Mouse (Mus musculus): Measurements from ENCODE around the gene Gm10135. TPM values are rescaled to one million over a fixed set of nuclear protein-coding genes. Genes with fewer than 3 reads are reported as not detected.

The Gm10135 gene
- polyA plus RNA-seq, 1 experiment from 2014 or later = not detected

- ATAC-seq = peak; percentile 38; the same call in 1 of the 2 replicates
- H3K9me3 ChIP-seq (replicated peaks; ENCODE audit: control insufficient read depth, low read length) = no peaks in the 10 kb centered on the region
- H3K27me3 ChIP-seq (replicated peaks; ENCODE audit: control insufficient read depth, insufficient read depth, low read length) = no peaks in the 10 kb centered on the region
- WGBS = 61% methylated on average over 4 of the region's 4 CpGs
- H3K4me1 ChIP-seq (ENCODE audit: control insufficient read depth, insufficient read depth, low read length) = peaks cover 16% of the 10 kb centered on the region
- no peak overlapping the region for H3K9ac ChIP-seq (ENCODE audit: low read length)
- H3K36me3 ChIP-seq (ENCODE audit: control insufficient read depth, insufficient read depth, low read length) = no peaks in the 10 kb centered on the region
- H3K4me3 ChIP-seq (ENCODE audit: low read depth, low read length) = no peak overlapping the region
- H3K27ac ChIP-seq (ENCODE audit: low read depth, low read length) = no peak overlapping the region
- no peak overlapping the region for H3K4me2 ChIP-seq (ENCODE audit: low read length)
- DNase-seq (ENCODE audit: low spot score) = peak; percentile 70
These were observed 54.1 kb downstream of the Gm10135 start for GRCm38 (mm10) chr5:72920416-72920815.

GRCm38 (mm10) chr5:72916851-72917250 lies 57.7 kb downstream of the Gm10135 start:
- ATAC-seq = no peak
- Histone ChIP-seq H3K4me1 (ENCODE audit: control insufficient read depth, insufficient read depth, low read length) (peaks cover 21% of the 10 kb centered on the region), H3K9me3 (replicated peaks; ENCODE audit: control insufficient read depth, low read length) (no peaks in the 10 kb centered on the region), H3K4me3 (ENCODE audit: low read depth, low read length) (peak overlapping the region; percentile 93; the same call in 1 of the 2 replicates), H3K27me3 (replicated peaks; ENCODE audit: control insufficient read depth, insufficient read depth, low read length) (no peaks in the 10 kb centered on the region), H3K36me3 (ENCODE audit: control insufficient read depth, insufficient read depth, low read length) (no peaks in the 10 kb centered on the region), H3K9ac (ENCODE audit: low read length) (no peak overlapping the region; the same call in 1 of the 2 replicates), H3K27ac (ENCODE audit: low read depth, low read length) (no peak overlapping the region), H3K4me2 (ENCODE audit: low read length) (peak overlapping the region; percentile 64)
- WGBS = 69% methylated on average over 1 of the region's 1 CpGs
- no peak for DNase-seq (ENCODE audit: low spot score)

- no peak for ATAC-seq
- peaks cover 21% of the 10 kb centered on the region for H3K4me1 ChIP-seq (ENCODE audit: control insufficient read depth, insufficient read depth, low read length)
- no peaks in the 10 kb centered on the region for H3K27me3 ChIP-seq (replicated peaks; ENCODE audit: control insufficient read depth, insufficient read depth, low read length)
- no peaks in the 10 kb centered on the region for H3K36me3 ChIP-seq (ENCODE audit: control insufficient read depth, insufficient read depth, low read length)
- peak overlapping the region; percentile 93 for H3K4me3 ChIP-seq (ENCODE audit: low read depth, low read length)
- 32% methylated on average over 4 of the region's 4 CpGs for WGBS
- DNase-seq (ENCODE audit: low spot score) = no peak
- no peaks in the 10 kb centered on the region for H3K9me3 ChIP-seq (replicated peaks; ENCODE audit: control insufficient read depth, low read length)
- peak overlapping the region; percentile 98 for H3K9ac ChIP-seq (ENCODE audit: low read length)
- peak overlapping the region; percentile 64 for H3K4me2 ChIP-seq (ENCODE audit: low read length)
- H3K27ac ChIP-seq (ENCODE audit: low read depth, low read length) = no peak overlapping the region
These were observed 58.5 kb downstream of the Gm10135 start for GRCm38 (mm10) chr5:72916048-72916447.

Other genes starting within 250 kb of the Gm10135 start
- not detected in 2 replicates for gene Txk, start 221.9 kb downstream of the Gm10135 start, polyA plus RNA-seq (2014; fragmentation: Nextera tagmentation; extraction: Ambion mirVana)
- 4.3 and 5.1 TPM in 2 replicates for gene Tec, start 106.2 kb downstream of the Gm10135 start, polyA plus RNA-seq (2014; fragmentation: Nextera tagmentation; extraction: Ambion mirVana)
- gene Slain2, start 60.4 kb downstream of the Gm10135 start, polyA plus RNA-seq (2014; fragmentation: Nextera tagmentation; extraction: Ambion mirVana) = 18.9 and 20.5 TPM in 2 replicates
- 15.6 and 16.5 TPM in 2 replicates for gene Slc10a4, start 32.2 kb upstream of the Gm10135 start, polyA plus RNA-seq (2014; fragmentation: Nextera tagmentation; extraction: Ambion mirVana)